Mouse (Mus musculus) brain, embryonic 14.5 days (tissue): ENCODE data around the gene Fut2.

ENCODE experiments used
- CTCF ChIP-seq: fragments of 200-500 bp; IDR thresholded peaks from 2 replicates; pipeline ENCODE4 v1.5.1; 2012; ENCODE audit warnings: inconsistent platforms, mild to moderate bottlenecking, moderate library complexity, borderline replicate concordance; ENCODE audit not compliant: insufficient read depth, insufficient read length; ENCODE audit errors: extremely low read depth
- POLR2A ChIP-seq: fragments of 200-500 bp; IDR thresholded peaks from 2 replicates; pipeline ENCODE4 v1.6.1; 2012; ENCODE audit warnings: mild to moderate bottlenecking, inconsistent platforms, borderline replicate concordance; ENCODE audit not compliant: poor library complexity, insufficient read depth, insufficient read length, severe bottlenecking; ENCODE audit errors: extremely low read depth

GRCm38 (mm10) chr7:45702316-45702715 is 36.1 kb upstream of the Fut2 start:
- TF ChIP-seq CTCF, result no peak
- TF ChIP-seq POLR2A, result no peak
